ENCODE assay signal across 8 mouse cellular contexts in the genomic region with DNA sequence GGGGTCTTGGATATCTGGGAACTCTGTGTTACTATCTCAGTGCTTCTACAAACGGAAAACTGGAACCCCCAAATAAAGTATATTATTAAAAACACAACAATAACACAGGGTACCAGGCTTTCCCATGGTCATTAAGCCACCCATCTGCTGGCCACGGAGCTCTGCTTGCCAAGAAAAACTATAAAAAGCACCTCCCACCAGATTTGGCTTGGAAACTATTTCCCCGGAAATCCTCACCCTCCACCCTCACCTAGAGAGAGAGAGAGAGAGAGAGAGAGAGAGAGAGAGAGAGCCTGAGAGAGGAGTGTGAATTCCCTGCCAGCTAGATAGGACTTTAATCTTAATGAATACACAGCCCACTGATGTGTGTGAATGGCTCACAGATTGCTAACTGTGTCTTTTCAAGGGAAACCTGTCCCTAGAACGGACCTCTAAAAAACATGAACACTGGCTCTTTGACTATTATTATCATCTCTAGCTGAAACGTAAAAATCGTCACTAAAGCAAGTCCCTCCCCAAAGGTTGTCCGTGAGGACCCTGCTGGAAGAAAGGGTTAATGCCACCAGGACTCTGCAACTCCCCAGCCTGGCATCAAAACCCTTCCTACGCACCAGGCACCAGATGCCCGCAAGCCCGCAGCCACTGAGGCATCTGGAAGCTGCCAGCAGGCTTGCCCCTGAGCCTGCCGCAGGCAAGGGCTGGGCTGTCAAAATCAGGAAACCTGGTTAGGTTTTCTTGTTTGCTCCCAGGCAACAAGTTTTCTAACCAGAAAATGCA. TPM values are rescaled to one million over a fixed set of nuclear protein-coding genes. Genes with fewer than 3 reads are reported as not detected.
DNase-seq lines count a peak whose midpoint lies in the region; ATAC-seq and TF ChIP-seq lines count a peak whose summit lies in the region.

No protein-coding gene starts in this region.

- TF ChIP-seq RAD21 in CH12.LX (IDR thresholded peaks at IDR 0.05; ENCODE audit: low read depth, low read length), result no peak

- H3K79me2 ChIP-seq in CH12.LX (replicated peaks; ENCODE audit: control insufficient read depth, extremely low read depth, insufficient read depth, poor library complexity, severe bottlenecking), result peaks cover 4% of the 10 kb centered on the region; the same call in 1 of the 2 replicates

- H3K27me3 ChIP-seq in kidney, embryonic 15.5 days, result peaks cover 37% of the 10 kb centered on the region
- no peaks in the 10 kb centered on the region for H3K27me3 ChIP-seq in CH12.LX (replicated peaks)
- H3K27me3 ChIP-seq in embryonic facial prominence, embryonic 14.5 days (replicated peaks; ENCODE audit: control insufficient read depth, insufficient read depth, low read length), result peaks cover 35% of the 10 kb centered on the region

- no peaks in the 10 kb centered on the region for H3K36me3 ChIP-seq in kidney, embryonic 15.5 days
- peaks cover 0 to 26% of the 10 kb centered on the region in 2 experiments for H3K36me3 ChIP-seq in CH12.LX (replicated peaks in 1 of 2; ENCODE audit: control insufficient read depth in 1 of 2, insufficient read depth in 1 of 2, low read length in 1 of 2)
- no peaks in the 10 kb centered on the region for H3K36me3 ChIP-seq in embryonic facial prominence, embryonic 14.5 days (ENCODE audit: control insufficient read depth, insufficient read depth, low read length)

- no peak for DNase-seq in kidney, postnatal 25 days
- DNase-seq in CH12.LX (ENCODE audit: extremely low read depth), result no peak
- DNase-seq in embryonic facial prominence, embryonic 14.5 days (ENCODE audit: low spot score), result no peak
- peak; percentile 63 for DNase-seq in left cerebral cortex, postnatal 4 days
- DNase-seq in urinary bladder, postnatal 14 days (ENCODE audit: low spot score), result no peak
- no peak for DNase-seq in adrenal gland, adult 2 months
- no peak for DNase-seq in kidney, postnatal 36 days

- in situ Hi-C loops in CH12.LX (cut with MboI; ENCODE audit: low pct_ligation_motif_present, low pct_unique_long_range_greater_than_20kb, low sequenced_read_pairs), result no loop called here

- H3K4me2 ChIP-seq in kidney, embryonic 15.5 days, result peak overlapping the region; percentile 85
- peak overlapping the region; percentile 79 for H3K4me2 ChIP-seq in CH12.LX (ENCODE audit: insufficient read depth, low read depth, poor library complexity, severe bottlenecking)
- peak overlapping the region; percentile 52 for H3K4me2 ChIP-seq in embryonic facial prominence, embryonic 14.5 days (ENCODE audit: low read depth, low read length)

- H3K27ac ChIP-seq in kidney, embryonic 15.5 days, result no peak overlapping the region
- H3K27ac ChIP-seq in CH12.LX (ENCODE audit: insufficient read depth, low read depth), result no peak overlapping the region
- H3K27ac ChIP-seq in embryonic facial prominence, embryonic 14.5 days (replicated peaks; ENCODE audit: low read depth, low read length), result no peak overlapping the region

- peaks cover 52% of the 10 kb centered on the region for H3K4me1 ChIP-seq in kidney, embryonic 15.5 days
- H3K4me1 ChIP-seq in CH12.LX (ENCODE audit: control insufficient read depth in 1 of 2, insufficient read depth in 2 of 2), result peaks cover 21 to 69% of the 10 kb centered on the region in 2 experiments
- peaks cover 18% of the 10 kb centered on the region for H3K4me1 ChIP-seq in embryonic facial prominence, embryonic 14.5 days (ENCODE audit: control insufficient read depth, insufficient read depth, low read length)

- H3K9me3 ChIP-seq in kidney, embryonic 15.5 days (replicated peaks), result no peaks in the 10 kb centered on the region
- H3K9me3 ChIP-seq in CH12.LX (replicated peaks; ENCODE audit: low read length), result no peaks in the 10 kb centered on the region
- no peaks in the 10 kb centered on the region for H3K9me3 ChIP-seq in embryonic facial prominence, embryonic 14.5 days (ENCODE audit: control insufficient read depth, low read length)

- peak overlapping the region; percentile 58 for H3K4me3 ChIP-seq in kidney, embryonic 15.5 days (replicated peaks)
- peak overlapping the region; percentile 69 to 74 (median 69) for H3K4me3 ChIP-seq in CH12.LX (replicated peaks in 1 of 3; ENCODE audit: low read depth in 2 of 3, low read length in 2 of 3, poor library complexity in 1 of 3)
- H3K4me3 ChIP-seq in embryonic facial prominence, embryonic 14.5 days (ENCODE audit: low read depth, low read length), result peak overlapping the region; percentile 39

- WGBS in kidney, embryonic 15.5 days, result 46% methylated on average over 11 of the region's 11 CpGs
- 35% methylated on average over 11 of the region's 11 CpGs for WGBS in embryonic facial prominence, embryonic 14.5 days

- dilution Hi-C loops in CH12.LX (cut with MboI; ENCODE audit: extremely low pct_ligation_motif_present, extremely low pct_unique_long_range_greater_than_20kb, low sequenced_read_pairs), result no loop called here

- ATAC-seq in kidney, embryonic 15.5 days (replicated peaks; ENCODE audit: low FRiP score), result no peak
- no peak for ATAC-seq in embryonic facial prominence, embryonic 14.5 days (ENCODE audit: low read depth)

- 0 out of 2 replicates have a peak overlapping the region, but pooled peaks have one; percentile 27 for H3K9ac ChIP-seq in kidney, embryonic 15.5 days
- H3K9ac ChIP-seq in CH12.LX (ENCODE audit: insufficient read depth, low read depth), result peak overlapping the region; percentile 53; the same call in 1 of the 2 replicates
- no peak overlapping the region for H3K9ac ChIP-seq in embryonic facial prominence, embryonic 14.5 days (ENCODE audit: low read depth, low read length)

- no peak for TF ChIP-seq EP300 in CH12.LX (IDR thresholded peaks at IDR 0.05; ENCODE audit: low read length)

- TF ChIP-seq CTCF in CH12.LX (conservative IDR thresholded peaks at IDR 0.05 in 1 of 2, IDR thresholded peaks at IDR 0.05 in 1 of 2; ENCODE audit: low read depth in 2 of 2, low read length in 2 of 2), result no peak

- TF ChIP-seq POLR2A in CH12.LX (IDR thresholded peaks at IDR 0.05; ENCODE audit: low read depth, low read length), result no peak

- intact Hi-C loops in left cerebral cortex, postnatal 4 days (cut with DNase I), result loop anchor here (10.0 kb wide), 1 partner anchor 94 kb away; no protein-coding TSS in a partner anchor

TF ChIP-seq in CH12.LX, 34 proteins besides CTCF, POLR2A, EP300 and RAD21:
- TF ChIP-seq MEF2A (IDR thresholded peaks at IDR 0.05; ENCODE audit: borderline replicate concordance, low read depth, low read length) (no peak), GABPA (IDR thresholded peaks at IDR 0.05; ENCODE audit: insufficient replicate concordance, low read depth, low read length) (no peak), TBP (conservative IDR thresholded peaks at IDR 0.05; ENCODE audit: low read depth, low read length) (no peak), SIN3A (IDR thresholded peaks at IDR 0.05; ENCODE audit: low read length) (peak; percentile 47; the same call in 1 of the 2 replicates), TCF12 (IDR thresholded peaks at IDR 0.05; ENCODE audit: low read depth, low read length) (no peak), E2F4 (IDR thresholded peaks at IDR 0.05; ENCODE audit: insufficient replicate concordance, low read depth, low read length) (no peak), CHD1 (IDR thresholded peaks at IDR 0.05; ENCODE audit: low read depth, low read length) (0 out of 2 replicates have a peak, but pooled peaks have one; percentile 43), CHD2 (IDR thresholded peaks at IDR 0.05; ENCODE audit: low read length) (no peak)

RNA-seq across cellular contexts. Expression of a gene that starts 12.7 kb away (rescaled TPM):
- 2.5 and 2.6 TPM in 2 replicates for polyA plus RNA-seq in kidney, embryonic 15.5 days (2015; fragmentation: Nextera tagmentation; extraction: Ambion mirVana)
- total RNA-seq in CH12.LX (2012; rRNA removed) (2.9 and 3.6 TPM in 2 replicates), CH12.LX (2014; rRNA removed) (1.3 and 1.8 TPM in 2 replicates)
- polyA plus RNA-seq in CH12.LX (2012; ENCODE audit: insufficient read length, low read depth), result 3.2 and 4.8 TPM in 2 replicates
- 5.7 and 5.8 TPM in 2 replicates for polyA plus RNA-seq in embryonic facial prominence, embryonic 14.5 days (2014; fragmentation: Nextera tagmentation; extraction: Ambion mirVana)
- 1 to 10 TPM; 6.0 to 6.2 TPM for total RNA-seq in left cerebral cortex, postnatal 4 days (2021)
- 1 to 10 TPM; 3.5 to 4.9 TPM for total RNA-seq in adrenal gland, adult 2 months (2021)
- polyA plus RNA-seq in adrenal gland, adult 2 months (2012; rRNA removed), result 2.8 and 4.7 TPM in 2 replicates
